Mouse (Mus musculus) large intestine, adult 2 months (tissue): ENCODE measurements around the gene Gm2a. TPM values are rescaled to one million over a fixed set of nuclear protein-coding genes. Genes with fewer than 3 reads are reported as not detected.
A peak's percentile ranks its signal among the peaks of the same experiment; 100 is the strongest.

ENCODE experiments used
- DNase-seq: peaks from one replicate; pipeline ENCODE4 v3.0.0-alpha.2; 2012; ENCODE audit warnings: low read depth, low spot score
- WGBS: fragments of 180-500 bp; shearing (Covaris S2); methylation state at CpG from one replicate; pipeline ENCODE4 v1.1.7; 2018; 5-methylcytosine and 5-hydroxymethylcytosine counted together
- polyA plus RNA-seq: library from polyadenylated mRNA; depleted of rRNA; stranded (reverse); fragments of >200 nt; gene quantifications from 2 replicates; pipeline ENCODE4 v1.2.3, GENCODE M21; 2012

The Gm2a gene
- polyA plus RNA-seq, 1 experiment: 28.6 TPM

- no peak for DNase-seq
- WGBS: 88% methylated on average over 1 of the region's 1 CpGs
Measured at GRCm38 (mm10) chr11:55121430-55121829, 23.5 kb downstream of the Gm2a start.

- 47% methylated on average over 3 of the region's 3 CpGs for WGBS
- no peak for DNase-seq
Measured at GRCm38 (mm10) chr11:55126663-55127062, 28.7 kb downstream of the Gm2a start.

- DNase-seq: no peak
- WGBS: 26% methylated on average over 6 of the region's 6 CpGs
Measured at GRCm38 (mm10) chr11:55127937-55128336, 30.0 kb downstream of the Gm2a start.

GRCm38 (mm10) chr11:55128411-55128810 lies 30.5 kb downstream of the Gm2a start:
- 77% methylated on average over 3 of the region's 3 CpGs for WGBS
- no peak for DNase-seq

GRCm38 (mm10) chr11:55131077-55131742 lies 33.3 kb downstream of the Gm2a start:
- DNase-seq: no peak
- 79% methylated on average over 11 of the region's 11 CpGs for WGBS

GRCm38 (mm10) chr11:55131946-55132345 lies 34.0 kb downstream of the Gm2a start:
- 68% methylated on average over 1 of the region's 1 CpGs for WGBS
- DNase-seq: no peak

GRCm38 (mm10) chr11:55133204-55133603 lies 35.3 kb downstream of the Gm2a start:
- 95% methylated on average over 1 of the region's 1 CpGs for WGBS
- no peak for DNase-seq

- 97% methylated on average over 1 of the region's 1 CpGs for WGBS
- no peak for DNase-seq
Measured at GRCm38 (mm10) chr11:55134407-55134806, 36.5 kb downstream of the Gm2a start.

GRCm38 (mm10) chr11:55134871-55135270 lies 37.0 kb downstream of the Gm2a start:
- DNase-seq: no peak
- 89% methylated on average over 5 of the region's 5 CpGs for WGBS

- no peak for DNase-seq
- WGBS: 68% methylated on average over 15 of the region's 15 CpGs
Measured at GRCm38 (mm10) chr11:55136770-55137547, 39.0 kb downstream of the Gm2a start.

GRCm38 (mm10) chr11:55137646-55138045 lies 39.7 kb downstream of the Gm2a start:
- no peak for DNase-seq

GRCm38 (mm10) chr11:55141502-55141901 lies 43.6 kb downstream of the Gm2a start:
- no peak for DNase-seq
- 78% methylated on average over 4 of the region's 4 CpGs for WGBS

- WGBS: 31% methylated on average over 5 of the region's 5 CpGs
- no peak for DNase-seq
Measured at GRCm38 (mm10) chr11:55144011-55144410, 46.1 kb downstream of the Gm2a start.

GRCm38 (mm10) chr11:55146855-55147254 lies 48.9 kb downstream of the Gm2a start:
- no peak for DNase-seq
- 88% methylated on average over 1 of the region's 1 CpGs for WGBS

GRCm38 (mm10) chr11:55147423-55147822 lies 49.5 kb downstream of the Gm2a start:
- DNase-seq: no peak
- 71% methylated on average over 6 of the region's 6 CpGs for WGBS

- WGBS: 65% methylated on average over 4 of the region's 4 CpGs
- DNase-seq: no peak
Measured at GRCm38 (mm10) chr11:55148461-55148860, 50.5 kb downstream of the Gm2a start.

- 68% methylated on average over 3 of the region's 3 CpGs for WGBS
Measured at GRCm38 (mm10) chr11:55151608-55152007, 53.7 kb downstream of the Gm2a start, which contains the start of gene Slc36a3. Gene Slc36a3 (minus strand): TSS chr11:55151708.

GRCm38 (mm10) chr11:55154398-55155069 lies 56.6 kb downstream of the Gm2a start:
- WGBS: 35% methylated on average over 3 of the region's 3 CpGs
- DNase-seq: no peak

More at GRCm38 (mm10) chr11:55151608-55152007, 53.7 kb downstream of the Gm2a start, which contains the start of gene Slc36a3:
- DNase-seq: no peak

- DNase-seq: no peak
- 50% methylated on average over 6 of the region's 6 CpGs for WGBS
Measured at GRCm38 (mm10) chr11:55155070-55155421, 57.1 kb downstream of the Gm2a start.

- WGBS: 52% methylated on average over 13 of the region's 13 CpGs
- DNase-seq: peak; percentile 46
Measured at GRCm38 (mm10) chr11:55158785-55159359, 61.0 kb downstream of the Gm2a start.
